Mouse (Mus musculus) cerebellum, adult 18-20 months (tissue): ENCODE measurements around the gene Tppp.
"Not testable (repeated sequence)": the region's sequence is repeated elsewhere in the genome, so short reads cannot be mapped to it uniquely, and the experiment has no call there.

Experiments used
- DNase-seq, 2 experiments: peaks; one replicate each; pipeline ENCODE4 v3.0.0; 2021

Gene Tppp

GRCm38 (mm10) chr13:74025151-74026081, 16.2 kb downstream of the Tppp start:
- DNase-seq, result peak; percentile 50 to 54

DNA sequence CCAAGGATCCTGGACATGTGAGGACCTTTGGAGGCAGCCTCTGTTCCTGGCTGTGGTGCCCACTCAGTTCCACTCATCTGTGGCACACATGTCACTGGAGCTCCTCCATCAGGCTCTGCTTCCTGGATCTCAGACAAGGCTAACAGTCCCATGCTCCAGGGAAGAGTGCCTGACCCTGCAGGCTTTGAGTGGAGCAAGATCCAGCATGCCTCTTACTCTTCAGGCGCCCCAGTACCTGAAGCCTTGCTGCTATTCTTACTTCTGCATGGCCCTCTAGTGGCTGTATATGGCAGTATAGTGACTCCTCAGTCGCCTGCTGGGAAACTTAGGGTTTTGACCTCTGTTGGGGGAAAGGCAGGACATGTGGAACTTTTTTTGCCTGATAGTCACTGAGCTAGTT, 17.0 kb downstream of the Tppp start:
- peak; percentile 49 to 67 for DNase-seq

- no peak for DNase-seq
Observed at GRCm38 (mm10) chr13:74028116-74028515, 18.9 kb downstream of the Tppp start.

- no peak for DNase-seq
Observed at GRCm38 (mm10) chr13:74029013-74029412, 19.8 kb downstream of the Tppp start.

- no peak for DNase-seq
Observed at GRCm38 (mm10) chr13:74030691-74031090, 21.5 kb downstream of the Tppp start.

GRCm38 (mm10) chr13:74031133-74031532, 21.9 kb downstream of the Tppp start:
- DNase-seq, result no peak

GRCm38 (mm10) chr13:74034756-74035155, 25.5 kb downstream of the Tppp start:
- no peak for DNase-seq

DNA sequence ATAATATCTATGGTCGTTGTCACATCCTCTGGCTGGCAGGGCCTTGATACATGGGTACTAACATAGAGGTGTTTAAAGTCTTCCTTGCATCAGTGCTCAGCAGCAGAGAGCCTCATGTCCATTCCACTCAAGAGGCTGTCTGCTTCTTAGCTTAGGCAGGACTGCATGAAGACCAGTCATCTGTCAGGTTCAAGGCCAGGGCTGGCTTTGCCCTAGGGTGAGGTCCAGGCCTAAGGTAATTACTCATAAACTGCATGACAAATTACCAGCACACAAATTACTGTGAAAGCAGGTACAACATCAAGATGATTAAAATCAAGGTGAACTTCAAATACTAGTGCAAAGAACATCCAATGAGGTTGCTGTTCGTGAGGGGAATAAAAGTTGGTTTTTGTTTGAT, 26.6 kb downstream of the Tppp start:
- no peak for DNase-seq

GRCm38 (mm10) chr13:74039926-74040325, 30.7 kb downstream of the Tppp start:
- no peak for DNase-seq

- DNase-seq, result no peak
Observed at GRCm38 (mm10) chr13:74056194-74056593, 47.0 kb downstream of the Tppp start.

- DNase-seq, result no peak
Observed at GRCm38 (mm10) chr13:74058081-74058480, 48.9 kb downstream of the Tppp start.

- peak; percentile 79 to 89 for DNase-seq
Observed at GRCm38 (mm10) chr13:74061613-74062377, 52.6 kb downstream of the Tppp start, which contains the start of gene Cep72. TSS of gene Cep72 (minus strand) at chr13:74062299.

DNA sequence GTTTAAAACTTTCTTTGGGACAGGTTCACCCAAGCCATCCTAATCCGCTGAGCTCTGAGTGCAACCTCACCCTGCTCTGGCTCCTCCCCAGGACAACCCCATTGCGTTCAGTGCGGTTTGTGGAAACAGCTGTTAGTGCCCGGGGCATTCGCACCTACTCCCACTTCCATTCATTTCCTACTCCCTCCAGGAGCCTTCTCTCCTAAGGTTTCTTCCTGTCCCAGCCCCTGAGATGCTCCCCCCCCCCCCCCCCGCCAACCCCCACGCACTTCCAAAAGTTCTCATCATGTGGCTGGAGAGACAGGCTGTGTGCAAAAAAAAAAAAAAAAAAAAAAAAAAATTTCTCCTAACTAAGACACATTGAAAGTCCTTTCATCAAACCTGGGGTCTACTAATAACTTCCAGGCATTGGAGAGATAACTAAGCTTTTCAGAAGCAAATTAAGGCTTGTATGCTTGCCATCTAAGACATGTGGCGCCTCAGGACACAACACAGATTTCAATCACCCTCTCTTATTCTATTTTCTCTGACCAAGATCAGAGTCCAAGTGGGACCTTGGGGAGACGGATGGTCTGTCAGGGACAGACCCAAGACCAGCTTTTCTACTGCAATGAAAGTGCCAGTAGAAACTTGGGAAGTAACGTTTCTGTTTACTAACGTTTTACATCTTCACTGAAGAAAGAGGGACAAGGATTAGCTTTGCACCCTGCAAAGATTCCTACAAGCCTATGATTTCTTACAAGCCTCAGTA, 53.3 kb downstream of the Tppp start:
- DNase-seq, result no peak

GRCm38 (mm10) chr13:74063340-74064050, 54.3 kb downstream of the Tppp start:
- no peak for DNase-seq

- no peak for DNase-seq
Observed at GRCm38 (mm10) chr13:74066576-74066975, 57.4 kb downstream of the Tppp start.

DNA sequence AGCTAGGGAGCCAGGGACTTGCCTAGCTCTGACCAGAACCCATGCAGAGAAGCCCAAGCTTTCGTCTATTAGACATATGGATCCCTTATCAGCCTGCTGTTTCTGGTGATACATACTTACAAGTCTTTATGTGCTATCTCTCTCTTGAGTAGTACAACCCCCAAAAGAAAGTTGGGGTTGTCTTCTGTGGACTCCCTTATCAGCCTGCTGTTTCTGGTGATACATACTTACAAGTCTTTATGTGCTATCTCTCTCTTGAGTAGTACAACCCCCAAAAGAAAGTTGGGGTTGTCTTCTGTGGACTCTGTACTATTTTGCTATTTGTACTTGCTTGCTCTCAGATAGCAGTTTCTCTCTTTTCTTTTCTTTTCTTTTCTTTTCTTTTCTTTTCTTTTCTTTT, 62.0 kb downstream of the Tppp start:
- not testable (repeated sequence) for DNase-seq

GRCm38 (mm10) chr13:74071714-74072113, 62.5 kb downstream of the Tppp start:
- no peak for DNase-seq

DNA sequence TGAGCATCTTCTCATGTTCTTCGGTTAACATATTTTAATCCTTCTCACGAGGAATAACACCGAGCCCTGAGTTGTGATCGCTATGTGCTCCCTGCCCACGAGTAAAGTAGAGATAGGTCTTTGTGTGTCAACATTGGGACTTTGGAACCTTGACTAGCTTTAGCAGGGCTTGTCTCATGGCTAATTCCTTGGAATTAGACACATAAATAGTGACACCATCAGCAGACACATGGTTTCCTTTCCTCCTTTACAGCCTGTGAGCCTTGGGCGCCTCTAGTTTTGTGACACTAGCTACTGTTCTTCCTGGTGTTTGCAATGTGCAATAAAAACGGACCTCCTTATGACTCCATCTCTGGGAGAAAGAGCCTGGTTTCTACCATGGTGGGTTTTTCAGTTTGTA, 64.2 kb downstream of the Tppp start:
- no peak for DNase-seq
